Mouse (Mus musculus) activated CD4-positive, CD25-positive, alpha-beta regulatory T cell, adult 4 months (primary cell): ENCODE data around the gene Sorcs3. TPM values are rescaled to one million over a fixed set of nuclear protein-coding genes. Genes with fewer than 3 reads are reported as not detected.

Experiments used
- ATAC-seq: one replicate; pipeline ENCODE4 v1.8.0; 2017
- polyA plus RNA-seq, 2 experiments: library from polyadenylated mRNA; unstranded; fragments of 100-300 nt; shearing (Covaris generic); gene quantifications; one replicate each; pipeline ENCODE4 v1.2.1; 2017

Gene Sorcs3
- polyA plus RNA-seq, 2 experiments from 2014 or later: not detected

DNA sequence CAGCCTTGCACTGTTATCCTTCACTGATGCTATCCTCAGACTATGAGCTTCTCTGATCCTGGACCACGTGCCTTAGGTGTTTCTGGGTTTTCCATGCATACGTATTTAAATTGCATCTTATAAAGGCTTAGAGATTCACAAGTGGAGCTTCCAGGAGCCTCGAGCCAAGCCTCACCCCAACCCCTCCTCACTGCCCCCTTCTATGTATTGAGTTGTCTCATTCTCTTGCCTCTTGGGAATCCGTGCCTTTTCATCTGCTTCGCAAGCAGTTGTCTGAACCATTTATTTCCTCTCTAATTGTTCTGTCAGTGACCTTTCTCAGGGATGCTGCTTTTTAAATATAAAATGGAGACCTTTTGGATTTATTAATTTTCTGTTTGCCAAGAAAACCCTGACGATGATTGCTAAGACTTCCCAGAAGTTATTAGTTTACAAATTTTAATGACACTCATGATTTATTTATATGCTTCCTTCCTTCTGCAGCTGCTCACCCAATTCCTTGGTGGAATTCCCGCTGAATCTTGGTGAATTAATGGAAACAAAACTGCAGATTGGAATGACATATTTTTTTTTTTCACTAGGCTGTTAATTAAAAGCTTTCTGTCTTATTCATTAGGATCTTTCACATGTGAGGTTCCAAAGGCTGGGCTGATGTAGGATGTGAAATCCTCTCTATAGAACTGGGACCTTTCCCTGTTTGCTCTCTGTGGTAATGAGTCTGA, 199.1 kb downstream of the Sorcs3 start:
- ATAC-seq: no peak

DNA sequence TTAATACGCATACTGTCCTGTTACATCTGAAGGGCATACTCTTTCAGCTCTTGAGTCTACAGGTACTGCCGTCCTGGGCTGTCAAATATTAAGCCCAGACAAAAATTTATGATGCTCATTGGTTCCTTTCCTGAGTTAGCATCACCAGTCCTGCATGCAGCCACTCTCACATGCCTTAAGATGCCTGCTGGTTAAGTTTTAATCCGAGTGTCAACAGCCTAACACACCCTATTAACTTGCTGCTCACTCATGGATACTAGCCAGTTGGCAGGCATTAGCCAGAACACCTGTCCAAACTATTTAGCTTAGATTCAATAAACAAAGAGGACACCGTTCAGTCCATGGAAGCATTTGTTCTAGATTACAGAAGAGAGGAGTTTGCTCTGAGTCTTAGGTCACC, 202.4 kb downstream of the Sorcs3 start:
- ATAC-seq: no peak

DNA sequence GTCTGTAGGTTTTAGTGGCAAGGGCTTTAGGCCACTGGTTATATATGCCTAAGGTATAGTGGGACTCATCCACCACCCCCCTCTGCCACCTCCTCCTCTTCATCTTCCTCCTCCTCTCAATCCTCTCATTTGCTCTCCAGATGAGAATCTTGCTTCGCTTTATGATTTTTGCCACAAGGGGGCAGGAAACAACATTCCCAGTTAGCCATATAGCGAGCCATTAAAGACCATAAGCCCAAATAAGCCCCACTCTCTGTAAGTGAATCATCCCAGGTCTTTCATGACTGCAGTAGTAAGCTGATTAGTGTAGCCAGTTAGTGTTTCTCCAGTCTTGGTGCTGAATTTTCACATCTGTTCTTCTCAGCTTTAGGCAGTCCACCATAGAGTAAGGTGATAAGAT, 205.5 kb downstream of the Sorcs3 start:
- ATAC-seq: no peak

- ATAC-seq: no peak
Observed at GRCm38 (mm10) chr19:48413836-48414235, 208.0 kb downstream of the Sorcs3 start.

DNA sequence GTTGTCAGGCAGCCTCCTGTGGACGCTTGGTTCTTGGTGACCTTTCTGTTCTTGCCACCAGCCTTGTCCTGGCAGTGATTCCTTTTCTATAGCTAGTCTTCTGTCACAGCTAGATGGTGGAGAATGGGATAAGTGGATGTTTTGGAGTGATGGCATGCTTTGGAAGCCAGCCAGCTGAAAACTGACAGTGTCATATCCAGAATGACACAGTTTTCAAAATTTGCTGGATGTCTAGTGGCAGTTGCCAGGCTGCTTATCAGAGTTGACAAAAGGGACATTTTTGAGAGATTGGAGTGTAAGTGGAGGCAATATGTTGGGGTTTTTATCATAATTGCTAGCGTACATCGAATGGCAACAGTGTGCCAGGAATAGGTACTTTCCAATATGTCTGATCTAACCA, 212.5 kb downstream of the Sorcs3 start:
- no peak for ATAC-seq

GRCm38 (mm10) chr19:48429263-48429662, 223.4 kb downstream of the Sorcs3 start:
- ATAC-seq: no peak

DNA sequence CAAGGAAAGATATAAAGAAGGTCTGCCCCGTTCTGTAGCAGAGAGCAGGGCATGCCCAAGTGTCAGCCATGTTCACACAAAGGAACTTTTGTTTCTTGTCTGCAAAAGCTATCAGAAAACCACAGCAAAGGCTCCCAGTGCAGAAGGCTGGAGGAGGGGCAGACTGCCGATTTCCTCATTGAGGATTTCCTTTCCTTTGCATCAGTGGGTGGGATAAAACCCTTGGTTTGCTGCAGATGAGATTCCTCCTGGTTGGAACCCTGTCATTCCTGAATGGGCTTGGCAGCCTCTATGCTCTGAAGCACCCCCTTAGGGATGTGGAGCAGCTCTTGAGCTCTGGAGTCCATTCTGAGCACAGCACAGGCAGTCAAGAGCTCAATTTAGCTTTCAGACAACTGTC, 223.9 kb downstream of the Sorcs3 start:
- no peak for ATAC-seq

GRCm38 (mm10) chr19:48430328-48430727, 224.5 kb downstream of the Sorcs3 start:
- no peak for ATAC-seq

GRCm38 (mm10) chr19:48438450-48438849, 232.6 kb downstream of the Sorcs3 start:
- ATAC-seq: no peak

GRCm38 (mm10) chr19:48461141-48461540, 255.3 kb downstream of the Sorcs3 start:
- ATAC-seq: no peak

- no peak for ATAC-seq
Observed at GRCm38 (mm10) chr19:48462426-48462825, 256.6 kb downstream of the Sorcs3 start.

- ATAC-seq: no peak
Observed at GRCm38 (mm10) chr19:48463494-48463893, 257.7 kb downstream of the Sorcs3 start.

GRCm38 (mm10) chr19:48467471-48467870, 261.6 kb downstream of the Sorcs3 start:
- ATAC-seq: no peak

GRCm38 (mm10) chr19:48469791-48470410, 264.1 kb downstream of the Sorcs3 start:
- ATAC-seq: no peak

GRCm38 (mm10) chr19:48471927-48472326, 266.1 kb downstream of the Sorcs3 start:
- ATAC-seq: no peak

- no peak for ATAC-seq
Observed at GRCm38 (mm10) chr19:48475784-48476410, 270.1 kb downstream of the Sorcs3 start.

DNA sequence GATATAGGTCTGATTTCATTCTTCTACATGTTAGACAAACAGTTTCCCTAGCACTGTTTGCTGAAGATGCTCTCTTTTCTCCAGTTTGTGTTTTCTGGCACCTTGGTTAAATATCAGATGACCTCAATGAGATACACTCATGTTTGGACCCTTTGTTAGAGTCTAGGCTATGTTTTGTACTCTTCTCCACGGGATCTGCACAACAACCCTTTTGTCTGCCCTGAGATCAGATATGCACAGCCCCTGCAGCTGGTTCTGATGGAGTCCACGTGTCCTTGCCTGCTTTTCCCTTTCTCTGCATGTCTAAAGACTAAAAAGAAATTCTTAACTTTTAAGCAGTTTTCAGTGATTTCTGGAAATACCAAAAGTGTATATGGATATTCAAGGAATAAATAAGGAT, 273.0 kb downstream of the Sorcs3 start:
- no peak for ATAC-seq

DNA sequence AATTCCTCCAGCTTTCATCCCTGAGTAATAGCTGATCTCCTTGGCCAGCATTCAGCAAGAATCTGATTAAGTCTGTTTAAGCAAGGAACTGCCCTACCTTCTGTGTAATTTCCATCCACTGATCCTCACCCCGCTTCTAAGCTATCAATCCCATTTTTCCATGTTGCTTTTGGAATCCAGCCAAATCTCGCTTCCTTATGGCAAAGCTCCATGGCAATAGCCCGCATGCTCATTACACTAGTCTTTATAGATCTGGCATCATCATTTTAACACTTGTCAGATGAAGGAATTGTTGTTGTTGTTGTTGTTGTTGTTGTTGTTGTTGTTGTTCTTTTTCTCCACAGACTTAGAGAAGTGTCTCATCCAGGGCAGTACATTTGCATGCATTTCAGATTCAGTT, 277.1 kb downstream of the Sorcs3 start:
- ATAC-seq: no peak

GRCm38 (mm10) chr19:48491111-48491510, 285.3 kb downstream of the Sorcs3 start:
- ATAC-seq: no peak

- ATAC-seq: no peak
Observed at GRCm38 (mm10) chr19:48503896-48504620, 298.2 kb downstream of the Sorcs3 start.

DNA sequence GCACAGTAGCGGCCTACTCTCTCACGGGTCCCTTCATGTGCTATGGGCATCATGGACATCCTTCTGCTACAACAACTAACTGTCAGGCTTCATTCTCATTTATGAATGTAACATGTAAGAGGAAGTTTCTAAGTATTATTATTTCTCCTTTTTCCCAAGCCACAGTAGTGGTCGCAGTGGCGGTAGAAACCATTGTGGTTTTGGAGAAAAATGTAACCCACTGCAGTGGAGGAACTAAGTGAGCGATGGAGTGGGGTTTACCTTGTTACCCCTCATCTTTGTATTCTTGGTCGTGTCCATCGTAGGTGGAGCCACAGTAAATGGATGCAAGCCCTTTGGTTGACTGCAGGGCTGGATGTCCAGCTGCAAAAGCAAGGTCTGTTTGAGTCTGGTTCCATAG, 318.0 kb downstream of the Sorcs3 start:
- ATAC-seq: no peak

DNA sequence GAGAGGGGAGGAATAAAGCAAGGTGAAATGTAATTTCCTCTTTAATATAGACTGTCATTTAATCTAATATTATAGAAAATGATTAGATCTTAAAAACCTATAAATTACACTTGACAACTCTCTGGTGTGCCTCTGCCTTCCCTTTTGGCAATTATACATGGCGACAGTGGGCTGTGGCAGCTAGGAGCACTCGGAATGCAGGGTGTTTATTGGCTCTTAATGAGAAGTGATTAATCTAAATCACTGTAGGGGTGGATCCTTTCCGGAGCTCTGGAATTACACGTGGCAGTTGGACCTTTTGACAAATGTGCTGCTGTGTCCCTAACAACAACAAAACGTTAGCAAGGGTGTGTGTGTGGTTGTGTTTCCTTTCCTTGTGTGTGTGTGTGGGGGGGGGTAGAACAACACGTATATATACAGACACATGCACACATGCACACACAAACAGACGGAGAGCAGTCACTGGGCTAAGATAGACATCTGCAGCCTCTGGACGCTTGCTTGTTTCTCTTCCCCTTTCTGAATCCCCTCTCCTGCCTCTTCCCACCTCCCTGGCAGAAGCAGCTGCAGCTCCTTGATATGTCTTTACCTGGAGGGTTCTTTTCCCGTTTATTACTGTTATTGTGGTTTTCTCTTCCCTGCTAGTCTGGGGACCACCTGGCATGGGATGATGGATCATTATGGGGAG, 318.8 kb downstream of the Sorcs3 start:
- ATAC-seq: no peak

DNA sequence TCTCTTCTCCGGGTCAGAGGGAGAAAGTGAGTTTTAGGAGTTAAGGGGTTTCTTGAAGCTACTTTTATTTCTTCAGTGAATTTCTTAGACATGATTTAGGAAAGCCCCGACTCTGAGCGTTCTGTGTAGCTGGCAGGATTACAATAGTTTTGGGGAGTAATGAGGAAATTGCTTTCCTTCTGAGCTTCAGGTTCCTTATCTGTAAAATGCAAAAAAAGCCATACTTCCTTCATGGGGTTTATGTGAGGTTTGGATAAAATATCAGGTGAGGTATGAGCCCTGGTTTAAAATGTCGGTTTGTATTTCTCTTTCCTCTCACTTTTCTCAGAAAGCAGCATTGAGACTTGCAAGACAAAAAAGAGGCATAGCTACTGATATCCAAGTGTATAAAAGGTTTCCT, 327.8 kb downstream of the Sorcs3 start:
- ATAC-seq: no peak
